Mouse (Mus musculus) cerebellum, postnatal 14 days (tissue): ENCODE results near the gene Dgki.

Source experiments
- DNase-seq, 2 experiments: peaks; one replicate each; pipeline ENCODE4 v3.0.0; 2021; ENCODE audit warnings: mixed read lengths in 2 of 2

Dgki gene

GRCm38 (mm10) chr6:37003235-37003634 is 296.7 kb downstream of the Dgki start:
- DNase-seq = no peak

DNA sequence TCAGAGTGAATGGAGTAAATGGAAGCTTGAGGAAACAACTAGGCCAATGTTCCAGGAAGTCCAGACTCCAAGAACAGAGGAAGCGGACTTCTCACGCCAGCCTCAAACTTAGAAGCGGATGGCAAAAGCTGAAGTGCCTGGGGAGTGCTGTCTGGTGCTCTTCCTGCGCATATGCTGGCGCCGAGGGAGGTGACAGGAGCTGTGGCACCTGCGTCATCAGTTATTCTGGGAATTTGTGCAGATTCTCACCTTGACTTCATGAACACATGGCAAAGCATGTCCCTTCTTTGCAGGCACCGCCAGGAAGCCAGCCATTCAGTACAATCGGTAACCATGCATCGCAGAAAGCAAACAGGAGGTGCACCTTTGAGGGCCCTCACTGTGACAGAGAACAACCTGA is 301.0 kb downstream of the Dgki start:
- peak; percentile 50 to 71 for DNase-seq

DNA sequence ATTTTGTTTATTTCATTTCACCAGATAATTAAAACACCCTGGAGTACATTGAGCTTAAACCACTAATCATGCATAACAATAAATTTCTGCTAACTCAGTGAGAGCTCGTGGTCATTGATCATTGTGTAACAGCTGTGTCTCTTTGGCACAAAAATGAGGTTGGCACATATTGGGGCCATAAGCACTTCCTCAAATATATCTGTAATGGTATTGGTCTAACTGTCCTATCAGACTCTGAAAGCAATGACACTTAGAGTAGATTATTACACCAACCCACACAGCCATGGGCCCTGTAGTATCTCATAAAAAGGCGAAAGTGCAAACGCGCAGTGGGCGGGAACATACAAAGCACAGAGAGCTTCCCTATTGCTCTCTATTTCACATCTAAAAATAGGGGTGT is 305.7 kb downstream of the Dgki start:
- no peak for DNase-seq

DNA sequence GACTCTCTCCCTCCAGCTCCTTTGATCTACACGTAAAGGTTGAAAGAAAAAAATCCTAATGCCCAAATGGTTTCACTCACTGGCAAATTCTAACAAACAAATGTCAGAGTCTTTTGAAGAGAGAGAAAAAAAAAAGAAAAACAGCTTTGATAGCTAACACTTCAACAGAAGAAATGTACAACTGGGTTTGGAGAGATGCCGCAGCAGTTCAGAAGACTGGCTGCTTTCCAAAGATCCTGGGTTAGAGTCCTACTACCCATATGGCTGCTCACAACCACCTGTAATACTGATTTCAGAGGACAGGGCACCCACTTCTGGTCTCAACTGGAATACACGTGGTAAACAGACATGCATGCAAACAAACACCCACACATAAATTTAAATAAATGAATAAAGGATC is 309.8 kb downstream of the Dgki start:
- no peak for DNase-seq

GRCm38 (mm10) chr6:36988800-36989199 is 311.2 kb downstream of the Dgki start:
- no peak for DNase-seq

- peak in 1 of 2 experiments; percentile 40 for DNase-seq
These were observed 318.3 kb downstream of the Dgki start for GRCm38 (mm10) chr6:36981646-36982045.

DNA sequence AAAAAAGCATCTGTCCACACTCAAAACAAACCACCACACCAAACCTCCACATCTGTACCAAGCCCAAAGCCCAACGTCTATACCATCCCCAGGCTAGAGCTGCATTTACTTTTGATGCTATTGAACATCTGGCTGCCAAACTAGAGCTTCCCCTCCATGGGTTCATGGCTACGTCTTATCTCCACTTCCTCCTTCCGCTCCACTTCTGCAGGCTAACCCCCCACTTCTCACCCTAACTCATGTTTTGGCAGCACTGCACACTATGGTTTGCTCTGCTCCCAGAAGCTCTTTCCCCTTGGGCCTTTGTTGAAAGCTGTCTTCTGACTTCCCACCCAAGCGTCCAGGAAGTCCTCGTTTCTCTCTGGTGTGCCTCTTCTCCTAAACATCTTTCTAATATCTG is 319.5 kb downstream of the Dgki start:
- DNase-seq = no peak

DNA sequence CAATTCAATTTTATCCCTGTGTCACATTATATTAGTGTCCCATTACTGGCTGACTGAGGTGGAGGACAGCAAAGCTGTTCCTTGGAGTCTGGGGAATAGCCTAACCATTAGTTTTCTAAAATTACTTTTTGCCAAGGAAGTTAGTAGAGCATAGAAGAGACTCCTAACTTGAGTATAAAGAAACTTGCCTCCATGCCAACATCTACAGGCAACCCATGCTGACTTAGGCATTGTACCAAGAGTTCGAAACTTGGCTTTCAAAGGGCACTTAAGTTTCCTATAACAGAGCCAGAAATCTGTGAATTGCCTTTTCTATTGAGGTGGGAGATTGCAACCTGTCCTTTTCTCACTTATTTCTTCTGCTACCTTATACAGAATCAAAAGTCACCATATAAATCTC is 321.8 kb downstream of the Dgki start:
- no peak for DNase-seq

GRCm38 (mm10) chr6:36973096-36973495 is 326.9 kb downstream of the Dgki start:
- no peak for DNase-seq

DNA sequence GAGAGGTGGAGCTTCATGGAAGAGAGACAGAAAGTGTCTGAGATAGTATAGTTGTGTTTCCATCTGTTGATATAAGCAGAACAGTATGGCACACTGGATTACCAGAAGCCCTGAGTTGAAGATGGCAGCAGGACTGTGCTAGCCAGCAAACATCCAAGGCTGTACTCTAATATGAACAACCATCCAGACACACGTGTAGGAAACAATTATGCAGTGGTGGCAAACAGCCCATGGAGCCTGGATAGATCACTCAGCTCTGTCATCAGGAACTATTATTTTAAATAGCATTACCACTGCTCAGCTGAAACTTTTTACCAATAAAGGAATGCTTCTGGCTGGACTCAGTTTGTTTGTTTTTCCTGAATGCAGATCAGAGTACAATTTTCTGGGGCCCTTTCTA is 327.5 kb downstream of the Dgki start:
- no peak for DNase-seq

GRCm38 (mm10) chr6:36969249-36969885 is 330.6 kb downstream of the Dgki start:
- no peak for DNase-seq

DNA sequence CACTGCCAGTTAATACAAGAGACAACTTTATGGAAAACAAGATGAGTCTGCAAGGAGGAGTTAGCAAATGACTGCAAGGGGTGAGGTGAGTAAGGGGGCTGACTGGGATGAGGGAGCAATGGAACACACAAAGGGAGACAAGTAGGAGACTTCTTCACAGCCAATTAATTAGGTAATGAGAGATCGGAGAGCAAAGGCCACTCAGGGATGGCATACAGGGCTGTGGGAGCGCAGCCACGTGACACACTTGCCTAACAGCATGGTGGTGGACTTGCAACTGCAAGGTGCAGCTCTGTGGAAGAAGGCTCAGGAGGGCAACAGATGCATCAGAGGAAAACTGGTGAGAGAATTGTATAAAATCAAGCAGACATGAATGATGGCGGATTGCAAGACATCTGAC is 339.3 kb downstream of the Dgki start:
- no peak for DNase-seq

GRCm38 (mm10) chr6:36955293-36955692 is 344.7 kb downstream of the Dgki start:
- no peak for DNase-seq

DNA sequence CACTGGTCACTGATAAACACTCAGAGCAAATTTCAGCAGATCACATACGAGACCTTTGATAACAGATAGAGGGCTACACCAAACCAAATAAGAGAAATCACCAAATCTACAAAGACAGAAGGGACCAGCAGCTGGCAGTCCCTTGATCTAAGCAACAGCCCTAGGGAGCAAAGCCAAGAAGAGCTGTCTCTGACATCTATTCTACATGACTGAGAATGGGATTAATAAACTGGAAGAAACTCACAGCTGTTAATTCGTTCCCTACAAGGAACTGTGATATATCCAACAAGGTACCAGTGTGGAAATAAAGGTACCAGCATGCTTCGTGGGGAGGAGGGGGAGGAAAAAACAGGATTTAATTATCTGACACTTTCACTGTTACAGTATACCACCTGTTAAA is 349.3 kb downstream of the Dgki start:
- DNase-seq = peak; percentile 33 to 51

GRCm38 (mm10) chr6:36947861-36948260 is 352.1 kb downstream of the Dgki start:
- no peak for DNase-seq

- DNase-seq = no peak
These were observed 362.5 kb downstream of the Dgki start for GRCm38 (mm10) chr6:36937527-36937926.

GRCm38 (mm10) chr6:36936816-36937215 is 363.2 kb downstream of the Dgki start:
- DNase-seq = no peak

- peak; percentile 54 to 62 for DNase-seq
These were observed 368.5 kb downstream of the Dgki start for GRCm38 (mm10) chr6:36931473-36931872.

GRCm38 (mm10) chr6:36929781-36930180 is 370.2 kb downstream of the Dgki start:
- DNase-seq = no peak

DNA sequence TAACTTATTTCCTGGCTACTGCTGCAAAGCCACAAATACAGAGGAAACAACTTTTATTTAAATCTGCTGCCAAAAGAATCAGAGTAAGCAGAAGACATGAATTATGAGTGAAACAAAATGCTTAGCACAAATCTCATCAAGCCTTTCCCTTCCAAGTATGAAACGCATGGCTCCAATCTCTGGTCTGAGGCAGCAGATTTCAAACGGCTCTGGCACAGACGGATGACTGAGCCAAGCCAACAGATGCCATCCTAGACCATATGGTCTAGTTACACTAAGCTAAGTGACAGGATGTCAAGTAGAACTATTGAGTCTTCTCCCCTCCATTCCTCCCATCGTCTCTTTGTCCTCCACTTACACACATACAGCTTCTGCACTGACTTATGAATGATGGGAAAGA is 373.5 kb downstream of the Dgki start:
- peak; percentile 69 to 79 for DNase-seq

GRCm38 (mm10) chr6:36922006-36922405 is 378.0 kb downstream of the Dgki start:
- DNase-seq = no peak

DNA sequence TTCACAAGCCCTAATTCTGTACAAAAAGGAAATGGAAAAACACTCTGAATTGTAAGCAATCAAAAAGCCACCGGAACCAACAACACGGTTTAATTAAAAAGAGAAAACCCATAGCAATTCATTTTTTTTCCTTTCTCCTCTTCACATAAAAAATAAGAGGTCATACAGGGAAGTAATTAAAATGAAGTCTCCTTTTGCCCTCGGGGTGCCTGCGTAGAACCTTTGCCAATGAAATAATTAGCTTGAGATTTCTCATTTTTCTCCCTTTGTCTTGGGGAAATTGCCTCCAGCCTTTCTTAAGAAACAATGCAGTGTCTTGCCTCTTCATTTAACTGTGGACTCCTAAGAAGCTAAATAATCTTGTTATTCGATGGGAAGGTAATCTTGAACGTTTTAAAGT is 388.4 kb downstream of the Dgki start:
- DNase-seq = peak in 1 of 2 experiments; percentile 31

DNA sequence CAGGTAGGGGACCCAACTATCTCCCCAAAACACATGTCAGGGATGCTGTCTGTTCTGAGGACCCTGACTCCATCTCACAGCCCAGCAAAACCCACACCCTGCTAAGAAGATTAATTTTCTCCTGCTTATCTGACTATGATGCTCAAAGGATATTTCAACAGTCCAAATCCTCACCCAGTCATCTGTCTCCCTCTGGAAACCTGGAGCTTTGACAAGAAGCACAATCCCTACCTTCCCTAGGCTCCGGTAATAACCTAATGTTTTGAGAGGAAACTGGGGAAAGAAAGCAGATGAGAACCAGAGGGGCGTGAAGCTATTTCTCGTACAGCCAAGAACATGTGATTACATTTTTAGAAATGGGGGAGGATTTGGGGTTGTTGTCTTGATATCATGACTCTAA is 392.8 kb downstream of the Dgki start:
- peak in 1 of 2 experiments; percentile 51 for DNase-seq

- no peak for DNase-seq
These were observed 394.0 kb downstream of the Dgki start for GRCm38 (mm10) chr6:36905965-36906364.

- DNase-seq = no peak
These were observed 395.1 kb downstream of the Dgki start for GRCm38 (mm10) chr6:36904911-36905310.
